Mouse (Mus musculus): ENCODE results near the gene Dusp13. TPM values are rescaled to one million over a fixed set of nuclear protein-coding genes. Genes with fewer than 3 reads are reported as not detected.

Dusp13 gene
- total RNA-seq, 2 experiments from 2014 or later = 0.51 to 0.85 TPM

DNA sequence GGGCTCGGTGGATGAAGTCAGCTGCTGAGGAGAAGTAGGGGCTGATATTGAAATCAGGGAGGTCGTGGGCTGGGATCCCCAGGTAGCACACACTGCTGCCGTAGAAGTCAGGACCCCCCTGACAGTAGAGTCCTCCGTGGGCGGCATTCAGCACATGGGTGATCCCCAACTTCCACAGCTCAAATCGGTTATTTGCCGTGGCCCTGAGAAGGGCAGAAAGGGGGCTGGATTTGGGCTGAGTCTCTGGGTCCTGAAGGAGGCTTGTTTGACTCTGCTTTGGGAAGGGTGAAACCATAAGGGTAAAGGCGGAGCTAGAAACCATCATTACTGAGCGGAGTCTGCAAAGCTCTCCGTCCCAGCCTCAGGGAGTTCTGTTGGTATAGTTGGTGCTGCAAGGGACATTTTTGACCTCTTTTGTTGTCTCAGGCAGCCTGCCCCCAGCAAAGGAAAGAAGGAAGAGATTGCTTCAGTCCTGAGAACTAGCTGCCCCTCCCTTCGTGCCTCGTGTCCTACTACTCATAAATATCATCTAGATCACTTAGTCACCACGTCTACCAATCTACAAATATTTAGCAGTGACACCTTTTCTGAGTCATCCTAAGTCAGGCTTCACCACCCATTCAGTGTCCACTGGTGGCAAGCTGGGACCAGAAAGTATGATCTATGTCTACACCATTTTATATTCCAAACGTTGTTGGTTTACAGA lies 3.4 kb downstream of the Dusp13 start:
- DNase-seq = no peak

GRCm38 (mm10) chr14:21746846-21747245 lies 4.1 kb downstream of the Dusp13 start:
- DNase-seq = no peak

DNA sequence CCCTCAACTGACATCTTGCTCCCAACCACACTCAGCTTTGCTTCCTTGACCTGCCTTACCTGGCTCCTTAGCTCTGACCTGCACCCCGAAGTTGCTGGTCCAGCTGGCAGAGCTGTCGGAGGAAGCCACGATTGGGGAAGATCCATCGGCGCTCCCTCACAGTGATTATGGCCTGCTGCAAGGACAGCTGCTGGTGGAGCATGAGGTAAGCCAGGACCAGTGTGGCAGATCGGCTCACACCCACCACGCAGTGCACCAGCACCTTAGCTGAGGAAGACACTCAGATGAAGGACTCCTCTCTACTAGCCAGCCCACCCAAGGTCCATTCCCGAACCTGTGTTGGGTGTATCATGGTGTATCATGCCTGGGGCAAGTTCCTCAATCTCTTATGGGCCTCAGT lies 4.7 kb downstream of the Dusp13 start:
- no peak for DNase-seq

DNA sequence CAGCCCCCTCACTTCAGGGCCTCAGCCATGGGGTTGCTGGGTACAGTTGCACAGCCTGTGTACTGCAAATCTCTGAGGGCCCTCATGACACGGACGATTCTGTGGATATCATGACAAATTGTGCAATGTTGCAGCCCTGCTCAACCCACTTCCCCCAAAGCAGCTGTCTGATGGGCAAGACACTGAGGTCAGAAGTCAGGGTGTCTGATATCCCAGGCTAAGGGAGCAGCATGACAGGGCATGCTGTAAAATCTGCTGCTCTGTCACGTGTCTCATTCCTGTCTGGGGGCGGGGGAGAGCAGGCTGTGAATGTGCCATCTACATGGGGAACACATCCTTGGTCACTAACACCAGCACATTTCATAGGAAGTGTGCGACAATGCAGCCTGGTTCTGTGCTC lies 5.8 kb downstream of the Dusp13 start:
- DNase-seq = no peak

DNA sequence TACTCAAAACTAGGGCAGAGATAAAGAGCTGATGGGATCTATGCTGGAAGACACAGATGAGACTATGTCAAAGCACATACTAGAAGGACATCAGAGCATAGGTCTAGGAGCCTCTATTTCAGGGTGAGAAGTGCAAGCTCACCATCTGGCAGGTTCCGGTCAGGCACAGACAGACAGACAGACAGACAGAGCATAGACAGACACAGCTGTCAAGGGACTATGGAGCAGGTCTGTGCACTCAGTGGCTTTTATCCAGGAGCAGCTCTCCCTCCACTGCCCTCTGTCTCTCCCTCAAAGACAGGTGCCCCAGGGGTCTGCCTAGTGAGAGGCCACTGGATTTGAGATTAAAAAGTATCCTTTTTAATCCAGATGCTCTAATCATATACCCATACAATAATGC lies 6.8 kb downstream of the Dusp13 start:
- no peak for DNase-seq

GRCm38 (mm10) chr14:21742441-21742840 lies 8.5 kb downstream of the Dusp13 start:
- no peak for DNase-seq

DNA sequence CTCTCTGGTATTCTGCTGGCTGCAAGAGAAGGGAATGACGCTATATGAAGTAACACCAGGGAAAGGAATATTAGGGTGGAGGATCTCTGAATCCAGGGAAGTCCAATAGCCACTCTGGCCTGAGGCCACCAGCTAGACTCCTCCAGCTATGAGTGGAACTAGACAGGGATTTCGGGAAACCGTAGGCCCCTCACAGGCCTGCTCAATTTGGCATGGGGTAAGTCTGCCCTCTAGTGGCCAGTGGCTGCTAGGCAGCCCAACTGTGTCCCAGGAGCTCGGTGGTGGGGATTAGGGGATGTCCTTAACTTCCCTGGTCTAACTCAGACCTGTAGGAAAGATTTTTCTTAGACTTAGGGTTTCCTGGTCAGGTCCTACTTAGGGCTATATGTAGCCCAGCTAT lies 9.2 kb downstream of the Dusp13 start:
- peak; percentile 84 for DNase-seq

DNA sequence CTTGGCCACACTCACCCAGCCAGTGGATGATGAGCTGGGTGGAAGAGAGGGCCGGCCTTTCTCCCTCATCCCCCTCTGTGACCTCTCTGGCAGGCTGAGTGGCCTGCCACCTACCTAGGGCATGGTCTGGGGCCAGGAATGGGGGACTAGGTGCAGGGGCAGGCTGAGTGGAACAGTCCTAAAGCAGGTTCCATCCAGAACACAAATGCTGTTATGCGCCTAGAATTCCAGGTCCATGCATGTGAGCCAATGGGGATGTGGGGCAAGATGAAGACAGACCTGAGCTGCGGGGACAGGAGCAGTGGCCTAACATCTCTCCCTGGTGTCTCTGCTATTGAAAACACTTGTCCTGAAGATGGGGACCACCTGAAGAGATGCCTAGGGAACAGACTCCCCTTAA lies 9.7 kb downstream of the Dusp13 start:
- no peak for DNase-seq

- DNase-seq = no peak
Observed at GRCm38 (mm10) chr14:21740345-21740744, 10.6 kb downstream of the Dusp13 start.

GRCm38 (mm10) chr14:21733131-21733905 lies 17.7 kb downstream of the Dusp13 start:
- no peak for DNase-seq

DNA sequence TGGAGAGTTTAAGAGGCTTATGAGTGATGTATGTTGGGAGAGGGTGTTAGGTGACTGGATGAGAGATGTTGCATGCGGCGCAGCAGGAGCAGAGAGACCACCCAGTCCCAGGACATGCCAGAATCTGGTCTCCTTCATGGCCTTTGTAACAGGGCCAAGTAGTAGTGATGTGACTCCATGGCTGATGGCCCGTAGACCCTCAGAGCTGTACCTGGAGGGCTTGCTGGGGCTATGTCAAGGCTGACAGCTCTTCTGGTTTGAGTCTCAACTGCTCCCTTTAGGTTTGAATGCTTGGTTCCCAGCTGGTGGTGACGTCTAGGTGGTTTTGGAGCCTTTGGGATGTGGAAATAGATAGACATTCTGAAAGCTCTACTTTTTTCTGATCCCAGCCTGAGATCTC lies 21.0 kb downstream of the Dusp13 start:
- no peak for DNase-seq

DNA sequence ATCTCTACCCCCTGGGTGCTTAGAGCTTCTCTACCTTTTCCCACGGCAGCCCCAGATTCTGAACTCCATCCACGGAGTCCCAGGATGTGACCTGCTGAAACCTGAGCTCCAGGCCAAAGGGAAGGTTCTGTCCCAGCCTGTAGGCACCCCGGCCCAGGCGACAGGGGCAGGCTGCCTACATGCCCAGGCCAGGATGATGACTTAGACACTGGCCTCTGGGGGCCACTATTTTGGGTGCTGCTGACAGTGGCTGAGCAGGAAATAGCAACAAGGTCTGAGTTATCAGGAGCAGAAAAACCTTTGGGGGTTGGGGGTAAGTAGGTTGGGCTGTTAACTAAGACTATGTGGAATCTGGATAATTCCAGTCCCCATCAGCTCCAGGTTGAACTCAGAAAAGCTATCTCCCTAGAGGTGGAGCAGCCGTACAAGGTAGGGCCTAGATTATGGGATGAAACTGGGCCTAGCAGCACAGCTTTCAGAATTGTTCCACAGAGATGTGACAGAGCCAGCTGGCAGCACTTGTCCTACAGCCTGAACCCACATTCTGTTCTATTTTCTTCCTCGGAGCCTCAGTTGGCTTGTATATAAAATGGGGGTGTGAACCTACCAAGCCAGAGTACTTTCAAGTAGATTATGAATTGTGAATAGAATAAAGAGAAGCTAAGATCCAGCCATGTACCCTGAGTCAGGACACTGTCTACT lies 21.8 kb downstream of the Dusp13 start:
- peak; percentile 37 to 53 for DNase-seq

- DNase-seq = no peak
Observed at GRCm38 (mm10) chr14:21722021-21722698, 28.8 kb downstream of the Dusp13 start.

GRCm38 (mm10) chr14:21720430-21721205 lies 30.4 kb downstream of the Dusp13 start:
- no peak for DNase-seq

GRCm38 (mm10) chr14:21719646-21720383 lies 31.2 kb downstream of the Dusp13 start:
- no peak for DNase-seq

DNA sequence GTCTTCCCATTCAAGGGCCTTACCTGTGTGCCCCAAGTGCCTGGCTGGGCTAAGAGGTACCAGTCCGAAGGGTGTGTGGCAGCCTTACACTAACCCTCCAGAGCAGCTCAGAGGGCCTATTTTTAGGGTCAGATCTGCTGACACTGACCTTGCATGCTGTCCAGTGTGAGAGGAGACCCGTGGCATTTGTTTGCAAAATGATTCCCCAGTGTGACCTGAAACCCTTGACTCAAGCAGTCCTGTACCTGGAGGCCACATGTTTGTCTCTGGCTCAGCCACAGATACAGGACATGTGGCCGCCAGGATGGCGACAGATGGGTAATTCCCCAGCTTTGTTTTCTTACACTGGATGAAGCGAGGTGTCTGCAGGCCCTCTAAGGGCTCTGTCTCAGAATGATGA lies 36.5 kb downstream of the Dusp13 start, which contains the start of gene Dupd1:
Gene Dupd1 (minus strand): TSS at position 91 of the 400 bp plus-strand sequence.
- no peak for DNase-seq

DNA sequence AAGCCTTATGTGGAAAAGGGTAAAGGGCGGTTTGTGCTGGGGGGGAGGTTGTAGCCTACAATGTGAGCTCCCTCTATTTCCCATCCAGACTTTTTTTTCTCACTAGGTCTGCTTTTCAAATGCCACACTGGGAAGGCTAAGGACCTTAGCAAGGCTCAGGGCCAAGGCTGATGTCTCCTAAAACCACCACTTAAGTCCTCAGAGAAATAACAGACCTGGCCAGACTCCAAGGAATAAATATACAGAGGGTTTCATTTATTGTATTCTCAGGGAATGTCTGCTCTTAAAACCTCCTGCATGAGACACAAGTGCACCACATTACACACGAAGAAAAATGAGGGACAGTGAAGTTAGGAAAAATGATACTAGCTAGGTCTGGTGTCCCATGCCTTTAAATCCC lies 39.8 kb downstream of the Dusp13 start:
- DNase-seq = no peak

DNA sequence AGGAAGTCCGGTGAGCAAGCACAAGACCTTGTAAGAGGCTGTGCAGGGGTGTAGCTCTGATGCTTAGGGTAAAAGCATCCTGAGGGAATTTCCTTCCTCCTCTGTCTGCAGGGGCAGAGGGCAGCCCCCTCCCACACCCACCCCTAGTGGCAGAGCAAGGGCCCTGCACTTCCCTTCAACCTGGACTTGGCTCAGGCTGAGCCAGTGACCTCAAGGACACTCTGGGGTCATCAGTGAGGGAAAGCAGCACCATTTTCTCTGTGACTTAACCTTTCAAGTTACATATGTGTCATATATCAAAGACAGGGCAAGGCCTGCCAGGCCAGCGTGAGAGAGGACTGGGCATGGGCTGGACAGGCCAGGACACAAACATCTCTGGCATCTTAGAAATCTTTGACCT lies 41.4 kb downstream of the Dusp13 start:
- no peak for DNase-seq

DNA sequence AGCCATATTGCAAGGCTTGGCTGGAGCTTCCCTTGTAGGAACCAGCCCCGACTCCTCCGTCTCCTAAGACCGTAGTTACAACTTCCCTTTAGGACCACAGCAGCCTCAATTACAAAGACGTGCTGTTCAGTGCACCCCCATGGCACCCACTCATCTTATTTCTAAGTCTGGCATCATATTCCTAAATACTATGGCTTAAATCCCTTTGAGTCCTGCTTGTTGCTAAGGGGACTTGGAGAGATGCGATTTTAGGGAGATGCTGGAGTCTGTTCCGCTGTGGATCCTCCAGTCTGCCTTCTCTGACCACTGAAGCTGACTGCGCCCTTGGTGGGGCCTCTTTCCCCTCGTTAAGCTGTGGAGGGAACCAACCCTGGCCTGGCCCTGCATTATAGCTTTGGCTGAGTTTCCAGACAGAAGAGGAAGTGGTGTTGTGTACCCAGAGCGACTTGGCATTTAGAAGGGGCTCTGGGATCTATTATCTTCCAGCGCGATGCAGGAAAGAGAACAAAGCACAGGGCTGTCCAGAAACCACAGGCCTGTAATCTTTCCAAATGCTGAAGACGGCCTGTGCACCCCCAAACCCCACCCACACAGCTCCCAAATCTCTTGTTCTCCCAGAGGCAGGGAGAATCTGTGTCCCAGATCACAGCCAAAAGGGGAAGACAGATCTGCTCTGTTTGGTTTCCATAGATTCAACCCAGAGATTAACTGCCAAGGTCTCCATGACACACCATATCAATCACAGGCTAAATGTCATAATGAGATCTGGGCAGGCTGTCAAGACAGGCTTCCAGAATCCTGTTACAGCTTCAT lies 44.0 kb downstream of the Dusp13 start:
- peak; percentile 56 to 58 for DNase-seq

- no peak for DNase-seq
Observed at GRCm38 (mm10) chr14:21705462-21705861, 45.5 kb downstream of the Dusp13 start.

All from layer of hippocampus, postnatal 36 days (tissue).